Mouse (Mus musculus) neutrophil, adult 5-6 weeks (primary cell): ENCODE data around the gene Gatad2b. TPM values are rescaled to one million over a fixed set of nuclear protein-coding genes. Genes with fewer than 3 reads are reported as not detected.

Experiments used
- ATAC-seq: fragments of 151-379, 151-347 bp; 2 replicates; pipeline ENCODE4 v1.8.0; 2017; ENCODE audit warnings: mild to moderate bottlenecking, moderate TSS enrichment; ENCODE audit not compliant: insufficient number of reproducible peaks, poor library complexity, low FRiP score, severe bottlenecking; ENCODE audit errors: extremely low read depth
- total RNA-seq: library from RNA; stranded (forward); fragments of 200-1000 nt; gene quantifications from 2 replicates; pipeline ENCODE4 v1.2.3, GENCODE M21; 2017

Gatad2b gene
- total RNA-seq, 1 experiment from 2014 or later: 64.1 TPM

DNA sequence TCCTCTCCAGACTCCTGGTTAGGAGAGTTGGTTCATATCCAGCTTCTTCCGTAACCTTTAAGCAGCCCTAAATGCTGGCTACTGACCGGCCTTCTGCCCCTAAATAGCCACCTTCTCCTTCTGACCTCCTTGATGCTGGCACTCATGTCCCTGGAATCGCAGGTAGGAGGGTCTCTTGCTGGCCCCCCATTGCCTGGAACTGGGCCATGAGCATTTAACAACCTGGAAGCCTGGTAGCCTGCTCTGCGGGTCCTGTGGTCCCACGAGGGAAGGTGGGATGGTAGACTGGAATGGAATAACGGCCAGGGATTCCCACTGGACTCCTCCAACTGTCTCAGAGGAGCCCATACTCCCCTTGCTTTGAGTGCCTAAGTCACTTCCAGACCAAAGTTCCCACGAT is 78.9 kb downstream of the Gatad2b start:
- no peak for ATAC-seq

- ATAC-seq: no peak
Observed at GRCm38 (mm10) chr3:90372817-90373216, 79.8 kb downstream of the Gatad2b start.

DNA sequence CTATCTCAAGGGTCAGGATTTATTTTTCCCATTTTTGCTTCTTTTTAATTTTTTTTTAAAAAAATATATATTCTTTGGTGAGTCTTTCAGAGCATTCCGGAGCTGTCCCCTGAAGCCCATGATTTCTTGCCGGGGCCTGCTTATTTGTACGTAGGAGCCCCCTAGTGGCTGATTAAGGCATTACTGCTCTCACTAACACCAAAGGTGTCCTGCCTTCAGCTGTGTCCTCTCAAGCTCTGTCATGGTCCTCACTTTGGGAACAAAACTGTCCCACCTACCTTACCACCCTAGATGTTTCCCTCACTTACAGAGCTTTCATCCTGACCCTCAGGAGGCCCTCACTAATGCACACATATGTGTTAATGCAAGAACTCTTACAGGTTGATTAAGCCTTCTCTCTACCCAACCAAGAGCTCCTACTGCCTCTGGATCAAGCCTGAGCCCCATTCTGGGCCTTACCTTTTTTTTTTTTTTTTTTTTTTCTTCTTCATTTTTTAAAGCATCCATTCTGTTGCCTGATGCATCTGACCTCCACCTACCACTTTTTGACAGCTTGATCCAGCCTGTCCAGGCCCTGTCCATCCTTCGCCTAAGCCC is 80.6 kb downstream of the Gatad2b start:
- ATAC-seq: peak; percentile 60

DNA sequence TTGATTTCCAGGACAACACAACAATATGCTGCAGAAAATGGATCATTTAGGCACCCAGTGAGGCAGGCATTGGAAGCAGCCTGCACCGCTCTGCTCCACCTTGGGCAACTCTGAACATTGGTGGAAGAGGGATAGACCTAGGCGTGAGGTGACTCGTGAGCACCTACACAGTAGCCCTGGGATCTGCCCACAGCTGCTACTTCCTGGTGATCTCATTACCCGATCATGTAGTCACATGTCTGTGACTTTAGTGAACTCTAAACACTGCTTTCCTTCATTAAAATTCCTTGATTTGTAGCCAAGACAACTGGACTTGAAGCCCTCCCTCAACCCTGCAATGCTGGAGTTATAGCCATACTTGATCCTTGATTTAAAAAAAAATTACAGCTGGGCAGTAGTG is 81.4 kb downstream of the Gatad2b start:
- no peak for ATAC-seq

DNA sequence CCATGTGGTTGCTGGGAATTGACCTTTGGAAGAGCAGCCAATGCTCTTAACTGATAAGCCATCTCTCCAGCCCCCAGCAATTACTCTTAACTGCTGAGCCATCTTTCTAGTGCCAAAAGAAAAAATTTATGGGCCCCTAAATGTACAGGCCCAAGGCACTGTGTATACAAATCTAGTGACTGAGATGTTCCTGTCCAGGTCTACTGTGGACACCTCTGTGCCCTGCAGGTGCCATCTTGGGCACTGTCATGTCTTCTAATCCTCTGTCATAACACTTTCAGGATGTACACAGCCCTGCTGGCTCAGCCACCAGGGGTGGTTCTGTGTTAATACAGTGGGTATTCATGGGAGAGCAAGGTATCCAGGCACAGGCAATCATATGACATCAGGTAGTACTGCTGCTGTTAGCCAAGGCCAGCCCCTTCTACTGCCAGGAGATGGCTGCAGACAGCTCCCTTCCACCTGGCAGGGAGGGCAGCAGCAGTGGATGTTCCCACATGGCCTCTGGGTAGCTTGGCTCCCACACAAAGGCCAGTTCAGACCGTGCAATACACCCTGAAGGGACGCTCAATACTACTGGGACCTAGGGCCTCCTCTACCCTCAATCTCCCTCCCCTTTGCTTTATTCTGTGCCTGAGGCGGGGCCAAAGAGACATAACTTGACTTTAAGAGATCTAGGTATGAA is 82.7 kb downstream of the Gatad2b start:
- no peak for ATAC-seq

GRCm38 (mm10) chr3:90376247-90376585 is 83.2 kb downstream of the Gatad2b start:
- no peak for ATAC-seq

GRCm38 (mm10) chr3:90378496-90378895 is 85.5 kb downstream of the Gatad2b start:
- no peak for ATAC-seq

GRCm38 (mm10) chr3:90381727-90382126 is 88.7 kb downstream of the Gatad2b start:
- ATAC-seq: no peak

DNA sequence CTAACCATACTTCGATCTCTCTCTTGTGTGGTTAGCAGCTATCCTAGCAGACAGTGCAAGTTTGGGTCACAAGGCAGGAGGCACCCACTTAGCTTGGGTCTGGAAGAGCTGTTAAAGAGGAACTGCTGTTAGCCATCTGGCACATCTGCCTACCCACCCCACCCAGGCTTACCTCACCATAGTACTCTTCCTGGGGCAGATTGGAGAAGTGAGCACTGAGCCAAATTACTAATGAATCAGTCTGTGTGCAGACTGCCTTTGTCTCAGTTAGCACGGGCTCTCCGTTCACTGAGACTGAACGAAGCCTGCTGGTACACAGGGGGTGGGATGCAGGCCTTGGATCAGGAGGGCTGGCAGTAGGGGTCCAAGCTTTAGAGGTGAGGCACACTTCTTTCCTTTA is 90.7 kb downstream of the Gatad2b start:
- peak; percentile 87 for ATAC-seq

- no peak for ATAC-seq
Observed at GRCm38 (mm10) chr3:90384851-90385375, 91.9 kb downstream of the Gatad2b start.

- ATAC-seq: no peak
Observed at GRCm38 (mm10) chr3:90386817-90387216, 93.8 kb downstream of the Gatad2b start.

DNA sequence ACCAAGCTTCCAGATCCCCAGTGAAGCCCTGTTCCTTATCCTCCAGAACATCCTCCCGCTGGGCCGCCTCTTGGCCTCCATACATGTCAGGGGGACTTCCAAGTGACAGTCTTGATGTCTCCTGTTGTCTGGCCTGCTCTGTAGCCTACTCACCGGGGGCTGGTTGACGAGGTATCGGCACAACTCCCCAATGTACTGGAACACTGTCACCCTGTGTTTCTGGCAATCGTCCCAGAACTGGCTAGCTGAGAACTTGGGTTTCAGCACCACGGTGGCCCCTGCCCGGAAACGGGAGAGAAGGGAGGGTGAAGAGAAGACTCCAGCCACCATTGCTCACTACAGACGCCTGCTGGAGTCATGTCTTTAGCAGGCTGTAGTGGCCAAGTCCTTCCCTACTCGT is 94.5 kb downstream of the Gatad2b start:
- no peak for ATAC-seq

DNA sequence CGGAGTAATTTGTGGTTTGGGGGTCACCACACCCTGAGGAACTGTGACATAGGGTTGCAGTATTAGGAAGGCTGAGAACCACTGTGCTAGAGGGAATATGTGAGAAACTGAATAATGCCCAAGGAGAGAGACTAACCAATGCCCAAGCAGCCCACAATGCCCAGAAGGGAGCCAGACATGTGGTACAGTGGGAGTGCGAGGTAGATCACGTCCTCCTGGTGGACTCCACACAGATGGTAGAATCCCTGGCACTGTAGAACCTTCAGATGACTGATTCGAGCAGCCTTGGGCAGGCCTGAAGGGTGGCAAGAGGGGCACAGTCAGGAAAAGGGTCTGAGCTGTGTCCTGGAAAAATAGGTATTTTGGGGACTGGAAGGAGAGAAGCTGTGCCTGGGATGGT is 95.2 kb downstream of the Gatad2b start:
- ATAC-seq: no peak

DNA sequence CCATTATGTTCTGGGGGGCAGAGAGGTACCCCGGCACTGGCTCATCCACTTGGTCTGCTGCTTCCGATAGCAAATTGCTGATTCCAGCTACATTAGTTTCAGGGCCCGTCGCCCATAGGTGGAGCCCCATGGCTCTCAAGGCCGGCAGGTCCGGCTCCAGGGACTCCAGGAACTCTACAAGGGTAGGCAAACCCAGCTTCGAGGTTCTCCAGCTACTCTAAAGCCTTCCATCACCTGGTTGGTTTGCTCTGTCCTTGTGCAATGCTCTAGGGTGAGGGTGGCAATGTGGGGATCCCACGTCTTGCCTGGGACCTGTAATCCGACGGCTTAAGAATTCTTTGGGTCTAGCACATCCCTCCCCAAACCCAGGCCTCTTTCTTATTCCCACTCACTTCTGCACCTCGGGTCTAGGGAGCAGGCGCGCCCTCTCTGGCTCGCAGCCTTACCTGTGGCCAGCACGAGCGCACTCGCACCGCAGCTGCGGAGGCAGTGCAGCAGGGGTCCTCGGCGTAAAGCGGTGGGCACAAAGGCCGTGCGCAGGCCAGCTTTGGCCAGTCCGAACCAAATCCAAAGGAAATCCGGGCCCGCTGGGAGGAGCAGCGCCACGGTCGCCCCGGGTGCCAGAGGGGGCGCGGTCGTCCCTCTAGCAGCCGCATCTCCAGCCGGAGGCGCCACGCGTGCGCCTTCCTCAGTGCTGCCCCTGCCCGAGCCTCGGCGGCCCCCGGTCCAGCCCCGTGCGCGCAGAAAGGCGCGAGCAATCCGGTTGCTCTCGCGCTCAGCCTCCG is 95.9 kb downstream of the Gatad2b start:
- ATAC-seq: no peak

- no peak for ATAC-seq
Observed at GRCm38 (mm10) chr3:90389511-90390490, 96.8 kb downstream of the Gatad2b start, which contains the start of gene Slc27a3. Gene Slc27a3 (minus strand): TSS chr3:90389938.

DNA sequence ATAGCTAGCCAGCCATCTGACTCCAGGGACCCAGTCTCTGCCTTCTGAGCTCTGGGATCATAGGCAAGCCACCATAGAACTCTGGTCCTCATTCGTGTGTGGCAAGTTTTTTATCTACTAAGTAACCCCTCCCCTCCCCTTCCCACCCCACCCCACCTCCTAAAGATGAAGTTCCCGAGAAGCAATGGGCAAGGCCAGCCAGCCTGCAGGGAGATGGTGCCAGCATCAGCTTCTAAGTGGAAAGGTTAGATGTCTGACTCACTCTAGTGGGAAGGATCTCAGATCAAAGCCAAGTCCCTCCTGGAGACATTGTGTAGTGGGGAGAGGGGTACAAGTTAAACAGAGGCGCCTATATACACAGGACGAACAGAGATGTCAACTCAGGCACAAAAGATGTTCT is 98.0 kb downstream of the Gatad2b start:
- ATAC-seq: no peak

DNA sequence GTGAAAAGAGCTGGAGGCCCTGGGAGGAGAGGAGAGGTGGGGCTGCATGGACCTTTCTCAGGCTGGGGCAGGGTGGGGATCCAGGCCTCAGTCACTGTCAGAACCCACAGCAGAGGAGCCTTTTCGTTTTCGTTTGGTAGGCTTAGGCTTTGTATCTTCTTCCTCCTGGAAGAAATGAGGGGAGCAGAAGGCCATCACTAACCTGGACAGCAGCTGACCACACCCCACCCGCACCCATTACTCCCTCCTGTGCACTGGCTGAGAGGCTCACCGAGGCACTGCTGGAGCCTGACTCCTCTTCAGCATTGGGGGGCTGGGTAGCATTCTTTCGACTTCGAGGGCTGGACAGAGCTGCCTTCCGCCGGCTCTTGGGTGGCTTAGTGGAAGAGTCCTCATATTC is 99.0 kb downstream of the Gatad2b start:
- no peak for ATAC-seq

DNA sequence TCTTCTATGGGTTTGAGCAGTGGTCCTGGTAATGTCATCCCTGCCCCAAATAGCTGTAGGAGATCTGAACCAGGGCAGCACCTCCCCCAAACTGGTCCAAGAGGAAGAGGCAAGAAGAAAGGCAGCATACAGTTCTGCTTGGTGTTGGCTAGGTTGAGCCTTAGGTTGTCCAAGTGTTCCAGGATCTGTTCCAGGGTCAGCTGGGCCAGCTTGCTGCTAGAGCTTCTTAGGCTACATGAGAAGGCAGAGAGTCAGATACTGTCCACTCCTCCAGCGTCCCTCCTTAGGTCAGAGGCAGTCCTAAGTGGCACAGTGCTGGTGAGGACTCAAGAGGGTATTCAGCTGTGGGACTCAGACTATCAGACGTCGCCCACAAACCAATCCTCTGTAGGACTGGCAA is 99.7 kb downstream of the Gatad2b start:
- no peak for ATAC-seq

DNA sequence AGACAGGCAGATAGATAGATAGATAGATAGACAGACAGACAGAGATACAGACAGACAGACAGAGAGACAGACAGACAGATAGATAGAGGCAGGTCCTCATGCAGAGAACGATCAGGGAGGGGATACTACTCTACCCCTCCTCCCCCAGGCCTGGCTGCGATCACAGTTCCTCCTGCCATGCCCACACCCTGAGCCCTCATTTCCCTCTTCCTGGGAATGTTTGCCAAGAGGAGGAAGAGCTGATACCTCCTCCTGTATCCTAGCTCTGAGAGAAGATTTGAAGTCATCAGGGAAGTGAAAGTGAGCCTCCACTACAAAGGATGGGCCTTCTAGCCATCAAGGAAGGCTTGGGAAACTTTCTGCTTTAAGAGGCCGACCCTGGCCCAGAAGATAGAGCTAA is 102.7 kb downstream of the Gatad2b start:
- no peak for ATAC-seq
